Mouse (Mus musculus): Measurements from ENCODE around the gene Ehd1. TPM values are rescaled to one million over a fixed set of nuclear protein-coding genes. Genes with fewer than 3 reads are reported as not detected.

Gene Ehd1
- polyA plus RNA-seq, 1 experiment, result 198 TPM

Other genes starting within 250 kb of the Ehd1 start
- gene Syvn1, start 230.1 kb upstream of the Ehd1 start, polyA plus RNA-seq (2012; rRNA removed), result 55.6 and 104 TPM in 2 replicates
- 28.3 and 29.0 TPM in 2 replicates for gene Mrpl49, start 218.9 kb upstream of the Ehd1 start, polyA plus RNA-seq (2012; rRNA removed)
- 1,249 and 1,627 TPM in 2 replicates for gene Fau, start 218.9 kb upstream of the Ehd1 start, polyA plus RNA-seq (2012; rRNA removed)
- gene Znhit2, start 215.5 kb upstream of the Ehd1 start, polyA plus RNA-seq (2012; rRNA removed), result 60.6 and 60.9 TPM in 2 replicates
- 98.2 and 115 TPM in 2 replicates for gene Tm7sf2, start 208.4 kb upstream of the Ehd1 start, polyA plus RNA-seq (2012; rRNA removed)
- gene Vps51, start 199.5 kb upstream of the Ehd1 start, polyA plus RNA-seq (2012; rRNA removed), result 56.9 and 64.6 TPM in 2 replicates
- 1.2 TPM in 1 of 2 replicates, not detected in the other for gene Tmem262, start 196.7 kb upstream of the Ehd1 start, polyA plus RNA-seq (2012; rRNA removed)
- gene Gm28374, start 194.5 kb upstream of the Ehd1 start, polyA plus RNA-seq (2012; rRNA removed), result 0.20 and 0.23 TPM in 2 replicates
- 106 and 118 TPM in 2 replicates for gene Zfpl1, start 191.8 kb upstream of the Ehd1 start, polyA plus RNA-seq (2012; rRNA removed)
- gene Cdca5, start 191.7 kb upstream of the Ehd1 start, polyA plus RNA-seq (2012; rRNA removed), result 1.0 TPM in 2 replicates
- gene AC131692.1, start 182.3 kb upstream of the Ehd1 start, polyA plus RNA-seq (2012; rRNA removed), result 0.37 TPM in 1 of 2 replicates, not detected in the other
- gene Naaladl1, start 170.9 kb upstream of the Ehd1 start, polyA plus RNA-seq (2012; rRNA removed), result 0.06 and 0.12 TPM in 2 replicates
- 25.5 and 26.0 TPM in 2 replicates for gene Sac3d1, start 158.1 kb upstream of the Ehd1 start, polyA plus RNA-seq (2012; rRNA removed)
- 27.6 and 31.0 TPM in 2 replicates for gene Snx15, start 148.4 kb upstream of the Ehd1 start, polyA plus RNA-seq (2012; rRNA removed)
- 2.8 and 2.9 TPM in 2 replicates for gene Batf2, start 135.7 kb upstream of the Ehd1 start, polyA plus RNA-seq (2012; rRNA removed)
- 141 and 162 TPM in 2 replicates for gene Arl2, start 135.2 kb upstream of the Ehd1 start, polyA plus RNA-seq (2012; rRNA removed)
- 0.16 and 0.22 TPM in 2 replicates for gene Majin, start 92.3 kb upstream of the Ehd1 start, polyA plus RNA-seq (2012; rRNA removed)
- 1.7 and 2.8 TPM in 2 replicates for gene Gpha2, start 50.3 kb upstream of the Ehd1 start, polyA plus RNA-seq (2012; rRNA removed)
- 54.3 and 61.5 TPM in 2 replicates for gene Ppp2r5b, start 40.9 kb upstream of the Ehd1 start, polyA plus RNA-seq (2012; rRNA removed)
- gene Atg2a, start 35.1 kb upstream of the Ehd1 start, polyA plus RNA-seq (2012; rRNA removed), result 23.4 and 25.0 TPM in 2 replicates
- gene Cdc42bpg, start 29.7 kb downstream of the Ehd1 start, polyA plus RNA-seq (2012; rRNA removed), result 16.2 and 16.6 TPM in 2 replicates
- gene Men1, start 58.3 kb downstream of the Ehd1 start, polyA plus RNA-seq (2012; rRNA removed), result 40.4 and 48.5 TPM in 2 replicates
- gene Map4k2, start 64.4 kb downstream of the Ehd1 start, polyA plus RNA-seq (2012; rRNA removed), result 83.4 and 95.3 TPM in 2 replicates
- 95.0 and 140 TPM in 2 replicates for gene Sf1, start 87.0 kb downstream of the Ehd1 start, polyA plus RNA-seq (2012; rRNA removed)
- 13.1 and 15.8 TPM in 2 replicates for gene Pygm, start 107.7 kb downstream of the Ehd1 start, polyA plus RNA-seq (2012; rRNA removed)
- gene Rasgrp2, start 122.6 kb downstream of the Ehd1 start, polyA plus RNA-seq (2012; rRNA removed), result 107 and 215 TPM in 2 replicates
- 1.6 and 1.7 TPM in 2 replicates for gene Nrxn2, start 142.0 kb downstream of the Ehd1 start, polyA plus RNA-seq (2012; rRNA removed)

All from gonadal fat pad, adult 2 months (tissue).